Mouse (Mus musculus): ENCODE data around the gene Baiap2l1. TPM values are rescaled to one million over a fixed set of nuclear protein-coding genes. Genes with fewer than 3 reads are reported as not detected.

Baiap2l1 gene
- polyA plus RNA-seq, 1 experiment, result 5.1 TPM

GRCm38 (mm10) chr5:144255632-144256540 lies 102.0 kb downstream of the Baiap2l1 start:
- Histone ChIP-seq H3K4me3 (ENCODE audit: insufficient read depth, low read length) (peak overlapping the region; percentile 86), H3K4me1 (ENCODE audit: control insufficient read depth, insufficient read depth, low read length) (peaks cover 9% of the 10 kb centered on the region), H3K27ac (ENCODE audit: insufficient read depth, low read length) (peak overlapping the region; percentile 79)
- TF ChIP-seq POLR2A (IDR thresholded peaks at IDR 0.05; ENCODE audit: low read depth, low read length), result peak; percentile 61
- no peak for TF ChIP-seq CTCF (IDR thresholded peaks at IDR 0.05; ENCODE audit: borderline replicate concordance, insufficient read depth, low read length)

GRCm38 (mm10) chr5:144254811-144255631 lies 102.9 kb downstream of the Baiap2l1 start:
- Histone ChIP-seq H3K4me1 (ENCODE audit: control insufficient read depth, insufficient read depth, low read length) (peaks cover 9% of the 10 kb centered on the region), H3K27ac (ENCODE audit: insufficient read depth, low read length) (peak overlapping the region; percentile 79), H3K4me3 (ENCODE audit: insufficient read depth, low read length) (peak overlapping the region; percentile 86)
- TF ChIP-seq POLR2A (IDR thresholded peaks at IDR 0.05; ENCODE audit: low read depth, low read length) (peak; percentile 52), CTCF (IDR thresholded peaks at IDR 0.05; ENCODE audit: borderline replicate concordance, insufficient read depth, low read length) (no peak)

- H3K27ac ChIP-seq (ENCODE audit: insufficient read depth, low read length), result no peak overlapping the region
- peak overlapping the region; percentile 53 for H3K4me3 ChIP-seq (ENCODE audit: insufficient read depth, low read length)
- TF ChIP-seq POLR2A (IDR thresholded peaks at IDR 0.05; ENCODE audit: low read depth, low read length) (peak; percentile 66; the same call in 1 of the 2 replicates), CTCF (IDR thresholded peaks at IDR 0.05; ENCODE audit: borderline replicate concordance, insufficient read depth, low read length) (no peak)
- H3K4me1 ChIP-seq (ENCODE audit: control insufficient read depth, insufficient read depth, low read length), result peaks cover 9% of the 10 kb centered on the region
Observed at GRCm38 (mm10) chr5:144254122-144254810, 103.6 kb downstream of the Baiap2l1 start.

GRCm38 (mm10) chr5:144253212-144253611 lies 104.7 kb downstream of the Baiap2l1 start:
- peaks cover 3% of the 10 kb centered on the region; the same call in 1 of the 2 replicates for H3K4me1 ChIP-seq (ENCODE audit: control insufficient read depth, insufficient read depth, low read length)
- TF ChIP-seq CTCF (IDR thresholded peaks at IDR 0.05; ENCODE audit: borderline replicate concordance, insufficient read depth, low read length) (no peak), POLR2A (IDR thresholded peaks at IDR 0.05; ENCODE audit: low read depth, low read length) (no peak)
- H3K27ac ChIP-seq (ENCODE audit: insufficient read depth, low read length), result no peak overlapping the region
- no peak overlapping the region for H3K4me3 ChIP-seq (ENCODE audit: insufficient read depth, low read length)

GRCm38 (mm10) chr5:144251876-144252577 lies 105.9 kb downstream of the Baiap2l1 start:
- H3K27ac ChIP-seq (ENCODE audit: insufficient read depth, low read length), result no peak overlapping the region
- H3K4me1 ChIP-seq (ENCODE audit: control insufficient read depth, insufficient read depth, low read length), result no peaks in the 10 kb centered on the region; the same call in 1 of the 2 replicates

GRCm38 (mm10) chr5:144249871-144250270 lies 108.0 kb downstream of the Baiap2l1 start:
- no peaks in the 10 kb centered on the region; the same call in 1 of the 2 replicates for H3K4me1 ChIP-seq (ENCODE audit: control insufficient read depth, insufficient read depth, low read length)
- no peak overlapping the region for H3K27ac ChIP-seq (ENCODE audit: insufficient read depth, low read length)
- no peak overlapping the region for H3K4me3 ChIP-seq (ENCODE audit: insufficient read depth, low read length)
- no peak for TF ChIP-seq POLR2A (IDR thresholded peaks at IDR 0.05; ENCODE audit: low read depth, low read length)
- TF ChIP-seq CTCF (IDR thresholded peaks at IDR 0.05; ENCODE audit: borderline replicate concordance, insufficient read depth, low read length), result no peak

More at GRCm38 (mm10) chr5:144251876-144252577, 105.9 kb downstream of the Baiap2l1 start:
- TF ChIP-seq POLR2A (IDR thresholded peaks at IDR 0.05; ENCODE audit: low read depth, low read length) (no peak), CTCF (IDR thresholded peaks at IDR 0.05; ENCODE audit: borderline replicate concordance, insufficient read depth, low read length) (no peak)
- no peak overlapping the region for H3K4me3 ChIP-seq (ENCODE audit: insufficient read depth, low read length)

- TF ChIP-seq POLR2A (IDR thresholded peaks at IDR 0.05; ENCODE audit: low read depth, low read length), result no peak
- TF ChIP-seq CTCF (IDR thresholded peaks at IDR 0.05; ENCODE audit: borderline replicate concordance, insufficient read depth, low read length), result no peak
- H3K27ac ChIP-seq (ENCODE audit: insufficient read depth, low read length), result no peak overlapping the region
- H3K4me3 ChIP-seq (ENCODE audit: insufficient read depth, low read length), result no peak overlapping the region
- no peaks in the 10 kb centered on the region; the same call in 1 of the 2 replicates for H3K4me1 ChIP-seq (ENCODE audit: control insufficient read depth, insufficient read depth, low read length)
Observed at GRCm38 (mm10) chr5:144247906-144248585, 109.9 kb downstream of the Baiap2l1 start.

- TF ChIP-seq CTCF (IDR thresholded peaks at IDR 0.05; ENCODE audit: borderline replicate concordance, insufficient read depth, low read length) (no peak), POLR2A (IDR thresholded peaks at IDR 0.05; ENCODE audit: low read depth, low read length) (no peak)
- no peaks in the 10 kb centered on the region; the same call in 1 of the 2 replicates for H3K4me1 ChIP-seq (ENCODE audit: control insufficient read depth, insufficient read depth, low read length)
- H3K4me3 ChIP-seq (ENCODE audit: insufficient read depth, low read length), result no peak overlapping the region
- H3K27ac ChIP-seq (ENCODE audit: insufficient read depth, low read length), result no peak overlapping the region
Observed at GRCm38 (mm10) chr5:144247307-144247706, 110.6 kb downstream of the Baiap2l1 start.
